Mouse (Mus musculus) intestine, postnatal 0 days (tissue): ENCODE data around the gene Myo9b. TPM values are rescaled to one million over a fixed set of nuclear protein-coding genes. Genes with fewer than 3 reads are reported as not detected.

Experiments used
- ATAC-seq: fragments of 200-750 bp; cut with Nextera tagmentation; 2 replicates; pipeline ENCODE4 v1.8.0; 2017; ENCODE audit warnings: mild to moderate bottlenecking, moderate TSS enrichment, moderate library complexity
- H3K27ac ChIP-seq: fragments of 300-500 bp; sonication (generic); 2 replicates; pipeline ENCODE4 v1.5.1; 2014; ENCODE audit warnings: mild to moderate bottlenecking, low read depth, low read length, moderate library complexity
- H3K27me3 ChIP-seq: fragments of 300-500 bp; sonication (generic); replicated peaks from 2 replicates; pipeline ENCODE4 v1.6.1; 2014; ENCODE audit warnings: low read length, mixed read lengths; ENCODE audit not compliant: control insufficient read depth, insufficient read depth
- H3K36me3 ChIP-seq: fragments of 300-500 bp; sonication (generic); 2 replicates; pipeline ENCODE4 v1.6.1; 2014; ENCODE audit warnings: mild to moderate bottlenecking, moderate library complexity; ENCODE audit not compliant: control insufficient read depth, insufficient read depth
- H3K4me1 ChIP-seq: fragments of 300-500 bp; sonication (generic); replicated peaks from 2 replicates; pipeline ENCODE4 v1.6.1; 2014; ENCODE audit warnings: antibody characterized with exemption, low read length, mixed read lengths; ENCODE audit not compliant: control insufficient read depth, insufficient read depth
- H3K4me2 ChIP-seq: fragments of 300-500 bp; sonication (generic); replicated peaks from 2 replicates; pipeline ENCODE4 v1.6.1; 2014; ENCODE audit warnings: low read depth, mild to moderate bottlenecking, moderate library complexity
- H3K4me3 ChIP-seq: fragments of 300-500 bp; sonication (generic); 2 replicates; pipeline ENCODE4 v1.5.1; 2014; ENCODE audit warnings: low read depth, low read length
- H3K9ac ChIP-seq: fragments of 300-500 bp; sonication (generic); 2 replicates; pipeline ENCODE4 v1.6.1; 2014; ENCODE audit warnings: mild to moderate bottlenecking, low read depth, low read length
- H3K9me3 ChIP-seq: fragments of 300-500 bp; sonication (generic); 2 replicates; pipeline ENCODE4 v1.6.1; 2016; ENCODE audit warnings: mixed run types; ENCODE audit not compliant: control insufficient read depth
- CTCF ChIP-seq: sonication (generic); IDR thresholded peaks from 2 replicates; pipeline ENCODE4 v1.5.1; 2016; ENCODE audit warnings: low read depth, mild to moderate bottlenecking, control low read depth, antibody characterized with exemption, moderate library complexity
- WGBS: fragments of 180-500 bp; shearing (Covaris S2); extraction: QIAGEN DNeasy Blood & Tissue Kit; methylation state at CpG from one replicate; pipeline ENCODE4 v1.1.7; 2014; 5-methylcytosine and 5-hydroxymethylcytosine counted together
- polyA plus RNA-seq: library from polyadenylated mRNA; unstranded; fragments of >200 nt; fragmentation: Nextera tagmentation; extraction: Ambion mirVana; gene quantifications from 2 replicates; pipeline ENCODE4 v1.2.1, GENCODE M21; 2015

Gene Myo9b
- polyA plus RNA-seq, 1 experiment from 2014 or later = 6.5 TPM

GRCm38 (mm10) chr8:71383860-71384259 is 111.3 kb downstream of the Myo9b start:
- Histone ChIP-seq H3K27me3 (no peaks in the 10 kb centered on the region), H3K36me3 (0 out of 2 replicates have a peak, but pooled peaks cover 1% of the 10 kb centered on the region), H3K9ac (0 out of 2 replicates have a peak overlapping the region, but pooled peaks have one; percentile 31), H3K27ac (peak overlapping the region; percentile 99), H3K4me1 (peaks cover 13% of the 10 kb centered on the region), H3K4me2 (no peak overlapping the region), H3K4me3 (no peak overlapping the region), H3K9me3 (no peaks in the 10 kb centered on the region)
- ATAC-seq = no peak
- TF ChIP-seq CTCF = no peak
- 30% methylated on average over 3 of the region's 3 CpGs for WGBS

DNA sequence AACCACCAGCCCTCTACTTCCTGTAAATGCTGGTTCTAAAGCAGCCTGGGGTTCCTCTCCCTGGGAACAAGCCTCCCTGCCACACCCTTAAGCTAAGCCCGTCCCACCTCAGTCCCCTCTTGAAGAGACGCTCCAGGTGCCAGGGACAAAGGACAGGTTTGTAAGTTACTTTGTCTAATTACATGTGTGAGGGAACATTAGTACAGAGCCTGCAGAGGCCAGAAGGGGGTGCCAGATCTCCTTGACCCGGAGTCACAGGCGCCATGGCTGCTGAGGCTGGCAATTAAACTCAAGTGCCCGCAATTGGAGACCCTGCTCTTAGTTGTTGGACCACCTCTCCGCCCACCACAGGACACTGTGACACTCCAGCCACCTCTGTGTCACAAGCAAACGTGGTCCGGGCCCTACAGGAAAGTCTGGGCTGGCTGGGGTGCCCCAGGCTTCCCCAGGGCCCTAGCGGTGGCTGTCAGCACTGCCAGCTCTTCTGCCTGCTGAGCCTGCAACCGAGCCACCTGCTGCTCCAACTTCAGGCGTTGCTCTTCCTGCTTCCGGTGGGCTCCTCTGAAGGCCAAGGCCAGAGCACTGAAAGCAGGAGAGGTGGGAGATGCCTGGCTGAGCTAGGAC is 112.8 kb downstream of the Myo9b start:
- Histone ChIP-seq H3K9ac (no peak overlapping the region), H3K9me3 (no peaks in the 10 kb centered on the region), H3K4me1 (peaks cover 8% of the 10 kb centered on the region), H3K27ac (no peak overlapping the region), H3K4me3 (no peak overlapping the region), H3K4me2 (no peak overlapping the region), H3K36me3 (no peaks in the 10 kb centered on the region), H3K27me3 (no peaks in the 10 kb centered on the region)
- ATAC-seq = no peak
- 70% methylated on average over 12 of the region's 12 CpGs for WGBS
- peak; percentile 56 for TF ChIP-seq CTCF

DNA sequence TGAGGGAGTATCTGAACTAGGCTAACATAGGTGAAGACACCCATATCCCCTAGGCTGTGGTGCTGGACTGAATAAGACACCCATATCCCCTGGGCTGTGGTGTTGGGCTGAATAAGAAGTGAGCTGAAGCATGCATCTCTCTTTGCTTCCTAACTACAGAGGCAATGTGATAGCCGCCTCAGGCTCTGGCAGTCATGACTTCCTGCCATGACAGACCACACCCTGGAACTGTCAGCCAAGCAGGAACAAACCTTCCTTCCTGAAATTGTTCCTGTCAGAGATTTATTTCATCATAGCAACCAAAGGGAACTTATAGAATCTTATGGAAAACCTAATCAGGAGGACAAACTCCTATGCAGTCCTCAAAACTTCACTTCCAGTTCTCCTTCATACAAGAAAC is 115.8 kb downstream of the Myo9b start:
- Histone ChIP-seq H3K36me3 (no peaks in the 10 kb centered on the region), H3K9me3 (no peaks in the 10 kb centered on the region), H3K27me3 (no peaks in the 10 kb centered on the region), H3K4me1 (peaks cover 5% of the 10 kb centered on the region), H3K4me3 (no peak overlapping the region), H3K9ac (no peak overlapping the region), H3K27ac (no peak overlapping the region), H3K4me2 (no peak overlapping the region)
- 48% methylated on average over 1 of the region's 1 CpGs for WGBS
- no peak for ATAC-seq
- TF ChIP-seq CTCF = no peak

DNA sequence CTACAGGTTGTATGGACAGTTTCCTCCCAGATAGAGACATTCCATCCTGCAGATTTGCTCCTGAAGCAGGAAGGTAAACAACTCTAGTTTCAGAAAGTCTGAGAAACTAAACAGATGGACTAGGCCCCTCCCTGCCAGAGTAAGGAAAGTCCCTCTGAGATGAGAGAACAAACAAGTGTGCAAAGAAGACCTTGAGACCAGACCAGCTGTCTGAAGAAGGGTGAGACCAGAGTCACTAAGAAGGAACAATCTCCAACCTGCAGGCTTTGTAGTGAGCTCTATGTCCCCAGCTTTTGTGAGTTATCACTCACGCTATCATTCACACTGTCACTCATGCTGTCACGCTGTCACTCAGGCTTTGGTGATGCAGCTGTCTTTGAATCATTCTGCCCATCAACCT is 119.2 kb downstream of the Myo9b start:
- 95% methylated on average over 2 of the region's 2 CpGs for WGBS
- TF ChIP-seq CTCF = no peak
- no peak overlapping the region for H3K4me3 ChIP-seq
- no peak overlapping the region for H3K9ac ChIP-seq
- H3K4me1 ChIP-seq = no peaks in the 10 kb centered on the region
- H3K27me3 ChIP-seq = no peaks in the 10 kb centered on the region
- no peaks in the 10 kb centered on the region for H3K36me3 ChIP-seq
- no peak overlapping the region for H3K4me2 ChIP-seq
- no peak for ATAC-seq
- H3K9me3 ChIP-seq = no peaks in the 10 kb centered on the region
- H3K27ac ChIP-seq = no peak overlapping the region

GRCm38 (mm10) chr8:71392391-71392790 is 119.9 kb downstream of the Myo9b start:
- Histone ChIP-seq H3K27me3 (no peaks in the 10 kb centered on the region), H3K4me3 (no peak overlapping the region), H3K9me3 (no peaks in the 10 kb centered on the region), H3K9ac (no peak overlapping the region), H3K4me1 (0 out of 2 replicates have a peak, but pooled peaks cover 1% of the 10 kb centered on the region), H3K4me2 (no peak overlapping the region), H3K27ac (no peak overlapping the region), H3K36me3 (no peaks in the 10 kb centered on the region)
- TF ChIP-seq CTCF = no peak
- WGBS = 79% methylated on average over 5 of the region's 5 CpGs
- no peak for ATAC-seq

DNA sequence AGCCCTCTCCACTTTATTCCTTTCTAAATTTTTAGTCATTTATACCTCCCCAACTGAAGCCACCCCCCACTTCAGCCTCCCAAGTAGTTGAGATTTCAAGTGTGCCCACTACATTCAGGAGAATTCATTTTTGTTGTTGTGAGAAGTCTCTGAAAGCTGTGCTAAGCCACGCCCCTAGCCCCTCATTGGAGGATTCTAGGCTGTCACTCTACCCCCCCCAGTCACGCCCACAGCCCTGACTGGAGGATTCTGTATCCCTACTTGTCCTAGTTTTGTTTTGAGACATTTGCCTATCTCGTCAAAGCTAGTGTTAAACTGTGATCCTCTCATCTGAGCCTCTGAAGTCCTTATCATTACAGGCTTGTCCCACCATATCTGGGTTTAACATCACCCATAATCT is 120.4 kb downstream of the Myo9b start:
- H3K4me3 ChIP-seq = no peak overlapping the region
- TF ChIP-seq CTCF = no peak

DNA sequence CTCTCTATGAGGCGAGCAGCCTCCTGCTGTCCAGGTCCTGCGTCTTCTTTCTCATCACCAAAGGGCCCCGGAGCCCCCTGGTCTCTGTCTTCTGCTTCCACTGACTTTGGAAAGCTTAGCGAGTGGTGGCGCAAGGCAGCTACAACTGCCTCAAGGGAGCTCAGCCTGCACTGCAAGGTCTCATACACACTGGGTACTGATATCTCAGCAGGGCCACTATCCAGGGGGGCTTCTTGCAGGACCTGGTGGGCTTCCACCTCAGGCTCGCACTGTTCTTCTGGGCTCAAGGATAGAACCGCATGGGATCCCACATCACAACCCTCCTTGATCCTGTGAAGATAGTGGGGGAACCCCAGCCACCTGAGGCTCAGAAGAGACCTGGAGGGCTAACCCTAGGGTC is 122.0 kb downstream of the Myo9b start:
- Histone ChIP-seq H3K9me3 (no peaks in the 10 kb centered on the region), H3K27ac (no peak overlapping the region), H3K4me3 (no peak overlapping the region; the same call in 1 of the 2 replicates), H3K27me3 (no peaks in the 10 kb centered on the region), H3K4me1 (0 out of 2 replicates have a peak, but pooled peaks cover 5% of the 10 kb centered on the region), H3K9ac (no peak overlapping the region), H3K36me3 (peaks cover 11% of the 10 kb centered on the region), H3K4me2 (no peak overlapping the region)
- WGBS = 81% methylated on average over 7 of the region's 7 CpGs
- ATAC-seq = no peak
- no peak for TF ChIP-seq CTCF

More for the DNA sequence above, 120.4 kb downstream of the Myo9b start:
- no peaks in the 10 kb centered on the region for H3K9me3 ChIP-seq
- no peaks in the 10 kb centered on the region for H3K36me3 ChIP-seq
- no peaks in the 10 kb centered on the region for H3K27me3 ChIP-seq
- H3K4me2 ChIP-seq = 0 out of 2 replicates have a peak overlapping the region, but pooled peaks have one; percentile 7
- 0 out of 2 replicates have a peak, but pooled peaks cover 5% of the 10 kb centered on the region for H3K4me1 ChIP-seq
- H3K9ac ChIP-seq = no peak overlapping the region
- no peak for ATAC-seq
- H3K27ac ChIP-seq = no peak overlapping the region
- 20% methylated on average over 3 of the region's 3 CpGs for WGBS
